Mouse (Mus musculus): ENCODE data around the gene Atcay.
A peak's percentile ranks its signal among the peaks of the same experiment; 100 is the strongest.

- no peak for TF ChIP-seq CTCF (IDR thresholded peaks at IDR 0.05; ENCODE audit: extremely low read depth, insufficient read depth, insufficient read length, insufficient replicate concordance)
- TF ChIP-seq POLR2A (IDR thresholded peaks at IDR 0.05; ENCODE audit: low read depth, low read length): peak; percentile 72
Observed at GRCm38 (mm10) chr10:81167200-81168086, 63.2 kb downstream of the Atcay start, which contains the start of gene Pias4.

All from spleen, adult 2 months (tissue).